Mouse (Mus musculus): Measurements from ENCODE around the gene Tuba4a. TPM values are rescaled to one million over a fixed set of nuclear protein-coding genes. Genes with fewer than 3 reads are reported as not detected.

Gene Tuba4a
- polyA plus RNA-seq, 1 experiment: 31.2 TPM

Other genes with a start within 250 kb of the Tuba4a start
- 3.2 and 4.9 TPM in 2 replicates for gene Nhej1, start 94.7 kb downstream of the Tuba4a start, polyA plus RNA-seq (2012; rRNA removed)
- gene Slc23a3, start 86.0 kb downstream of the Tuba4a start, polyA plus RNA-seq (2012; rRNA removed): 0.34 and 0.42 TPM in 2 replicates
- 40.2 and 45.9 TPM in 2 replicates for gene Cnppd1, start 77.2 kb downstream of the Tuba4a start, polyA plus RNA-seq (2012; rRNA removed)
- 103 and 107 TPM in 2 replicates for gene Retreg2, start 77.1 kb downstream of the Tuba4a start, polyA plus RNA-seq (2012; rRNA removed)
- 46.3 and 61.0 TPM in 2 replicates for gene Zfand2b, start 51.2 kb downstream of the Tuba4a start, polyA plus RNA-seq (2012; rRNA removed)
- 24.1 and 30.1 TPM in 2 replicates for gene Abcb6, start 39.5 kb downstream of the Tuba4a start, polyA plus RNA-seq (2012; rRNA removed)
- gene Ankzf1, start 27.7 kb downstream of the Tuba4a start, polyA plus RNA-seq (2012; rRNA removed): 23.8 and 25.6 TPM in 2 replicates
- gene Atg9a, start 27.7 kb downstream of the Tuba4a start, polyA plus RNA-seq (2012; rRNA removed): 47.6 and 56.5 TPM in 2 replicates
- gene Glb1l, start 9.1 kb downstream of the Tuba4a start, polyA plus RNA-seq (2012; rRNA removed): 27.9 and 28.1 TPM in 2 replicates
- gene Stk16, start 9.0 kb downstream of the Tuba4a start, polyA plus RNA-seq (2012; rRNA removed): 149 and 174 TPM in 2 replicates
- gene A630095N17Rik, start 12.2 kb upstream of the Tuba4a start, polyA plus RNA-seq (2012; rRNA removed): not detected in 2 replicates
- 37.9 and 48.4 TPM in 2 replicates for gene Dnajb2, start 16.5 kb upstream of the Tuba4a start, polyA plus RNA-seq (2012; rRNA removed)
- 0.03 and 0.62 TPM in 2 replicates for gene Ptprn, start 44.6 kb upstream of the Tuba4a start, polyA plus RNA-seq (2012; rRNA removed)
- gene Resp18, start 58.5 kb upstream of the Tuba4a start, polyA plus RNA-seq (2012; rRNA removed): not detected in 2 replicates
- gene Dnpep, start 98.1 kb upstream of the Tuba4a start, polyA plus RNA-seq (2012; rRNA removed): 150 and 168 TPM in 2 replicates
- 71.8 and 92.9 TPM in 2 replicates for gene Des, start 140.5 kb upstream of the Tuba4a start, polyA plus RNA-seq (2012; rRNA removed)
- 26.2 and 27.4 TPM in 2 replicates for gene Speg, start 155.4 kb upstream of the Tuba4a start, polyA plus RNA-seq (2012; rRNA removed)
- gene Gmppa, start 216.1 kb upstream of the Tuba4a start, polyA plus RNA-seq (2012; rRNA removed): 161 and 183 TPM in 2 replicates
- 0.18 and 0.42 TPM in 2 replicates for gene Asic4, start 230.6 kb upstream of the Tuba4a start, polyA plus RNA-seq (2012; rRNA removed)